In genomic region chr16:97194179-97194578, GRCm38 (mm10) we compare ENCODE assay signal across 15 mouse cellular contexts.
"Had no signal": no experiment of that assay in that cellular context is flagged by ENCODE, and none has a peak within 500 bp of the region (broad histone marks: within the 10 kb centered on the region; RNA-seq: fewer than 3 reads in every experiment).

No protein-coding gene starts in this region.

- H3K4me2 ChIP-seq: neural tube, embryonic 15.5 days; stomach, embryonic 15.5 days had no signal

- H3K27me3 ChIP-seq: neural tube, embryonic 15.5 days; stomach, embryonic 15.5 days had no signal

- H3K9ac ChIP-seq: neural tube, embryonic 15.5 days; stomach, embryonic 15.5 days had no signal

- DNase-seq: retina, postnatal 1 day; right cerebral cortex, adult 18-20 months; right cerebral cortex, postnatal 14 days; right cerebral cortex, postnatal 25 days; right cerebral cortex, postnatal 4 days; spleen, adult 18-20 months; thymus, adult 18-20 months; thymus, adult 2 months; thymus, postnatal 14 days; thymus, postnatal 25 days; thymus, postnatal 36 days; thymus, postnatal 4 days had no signal

- H3K4me3 ChIP-seq: neural tube, embryonic 15.5 days; stomach, embryonic 15.5 days had no signal

- H3K27ac ChIP-seq: neural tube, embryonic 15.5 days; stomach, embryonic 15.5 days; stomach, postnatal 0 days had no signal

- H3K4me1 ChIP-seq: neural tube, embryonic 15.5 days; stomach, embryonic 15.5 days had no signal

- H3K36me3 ChIP-seq: neural tube, embryonic 15.5 days; stomach, embryonic 15.5 days had no signal

- H3K9me3 ChIP-seq: neural tube, embryonic 15.5 days; stomach, embryonic 15.5 days had no signal
